Mouse (Mus musculus) hindbrain, embryonic 10.5 days (tissue): ENCODE results near the gene Gm527. TPM values are rescaled to one million over a fixed set of nuclear protein-coding genes. Genes with fewer than 3 reads are reported as not detected.

ENCODE experiments used
- DNase-seq: peaks from one replicate; pipeline ENCODE4 v3.0.0-alpha.2; 2017; ENCODE audit warnings: low spot score
- H3K27ac ChIP-seq: fragments of 300-500 bp; sonication (generic); 2 replicates; pipeline ENCODE4 v1.5.1; 2016; ENCODE audit warnings: mild to moderate bottlenecking, moderate library complexity
- H3K27me3 ChIP-seq: fragments of 300-500 bp; sonication (generic); 2 replicates; pipeline ENCODE4 v1.6.1; 2016; ENCODE audit warnings: mild to moderate bottlenecking; ENCODE audit not compliant: poor library complexity, insufficient read depth, severe bottlenecking
- H3K36me3 ChIP-seq: fragments of 300-500 bp; sonication (generic); 2 replicates; pipeline ENCODE4 v1.6.1; 2016; ENCODE audit warnings: mild to moderate bottlenecking, moderate library complexity
- H3K4me1 ChIP-seq: fragments of 300-500 bp; sonication (generic); replicated peaks from 2 replicates; pipeline ENCODE4 v1.6.1; 2016; ENCODE audit warnings: mild to moderate bottlenecking
- H3K4me3 ChIP-seq: fragments of 300-500 bp; sonication (generic); 2 replicates; pipeline ENCODE4 v1.5.1; 2016; ENCODE audit warnings: mild to moderate bottlenecking, moderate library complexity
- H3K9me3 ChIP-seq: fragments of 300-500 bp; sonication (generic); 2 replicates; pipeline ENCODE4 v1.6.1; 2016; ENCODE audit warnings: mild to moderate bottlenecking, moderate library complexity
- WGBS: fragments of 180-500 bp; shearing (Covaris S2); methylation state at CpG from one replicate; pipeline ENCODE4 v1.1.7; 2016; 5-methylcytosine and 5-hydroxymethylcytosine counted together
- polyA plus RNA-seq: library from polyadenylated mRNA; unstranded; fragments of >200 nt; fragmentation: Nextera tagmentation; extraction: Ambion mirVana; gene quantifications from 2 replicates; pipeline ENCODE4 v1.2.1, GENCODE M21; 2016

The Gm527 gene
- polyA plus RNA-seq: 2.8 and 3.0 TPM in 2 replicates

DNA sequence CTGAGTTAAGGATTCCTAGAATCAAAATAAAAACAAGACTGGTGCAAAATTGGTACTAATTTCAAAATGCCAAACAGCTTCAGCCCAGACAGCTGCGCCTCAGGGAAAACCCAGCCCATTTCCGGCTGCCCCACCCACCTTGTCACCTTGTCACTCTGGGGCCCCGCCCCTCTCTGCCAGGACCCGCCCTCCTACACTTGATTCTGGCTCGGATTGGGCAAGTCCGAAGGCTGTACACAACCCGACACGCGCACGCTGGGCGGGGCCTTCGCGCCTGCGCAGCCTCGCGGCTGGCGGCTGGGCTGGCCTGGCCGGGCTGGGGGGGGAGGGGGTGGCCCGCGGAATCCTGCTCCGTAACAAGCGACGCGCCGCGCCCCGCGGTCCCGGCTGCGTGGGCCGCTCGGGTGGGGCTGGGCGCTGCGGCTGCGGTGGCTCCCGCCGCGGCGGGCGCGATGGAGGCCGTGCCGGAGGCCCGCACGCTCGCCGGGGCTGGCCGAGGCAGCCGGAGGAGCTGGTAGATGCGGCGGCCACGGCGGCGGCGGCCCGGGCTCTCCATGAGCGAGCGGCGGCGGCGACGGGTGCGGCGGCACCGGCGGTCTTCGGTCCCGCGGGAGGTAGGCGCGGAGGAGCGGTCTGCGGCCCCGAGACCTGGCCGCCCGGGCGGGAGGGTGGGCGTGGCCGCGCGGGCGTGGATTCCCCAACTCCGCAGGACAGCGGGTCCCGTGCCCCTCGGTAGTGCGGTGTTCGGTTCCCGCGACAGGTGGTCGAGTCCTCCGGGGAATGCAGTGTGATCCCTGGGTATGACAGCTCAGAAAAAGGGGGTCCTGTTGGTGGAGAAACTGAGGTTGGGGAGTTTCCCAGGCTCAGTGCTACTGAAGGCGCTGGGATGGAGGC, at the start of gene Gm527:
Gene Gm527, plus strand, starts transcription at position 329 of the 894 bp plus-strand sequence.
- DNase-seq: peak; percentile 97
- Histone ChIP-seq H3K9me3 (no peaks in the 10 kb centered on the region), H3K36me3 (0 out of 2 replicates have a peak, but pooled peaks cover 4% of the 10 kb centered on the region), H3K4me1 (peaks cover 7% of the 10 kb centered on the region; the same call in 1 of the 2 replicates), H3K27me3 (no peaks in the 10 kb centered on the region), H3K27ac (peak within 1 kb of the TSS; percentile 91), H3K4me3 (peak within 1 kb of the TSS; percentile 82)
- WGBS: under 1% methylated on average over 91 of the region's 93 CpGs

DNA sequence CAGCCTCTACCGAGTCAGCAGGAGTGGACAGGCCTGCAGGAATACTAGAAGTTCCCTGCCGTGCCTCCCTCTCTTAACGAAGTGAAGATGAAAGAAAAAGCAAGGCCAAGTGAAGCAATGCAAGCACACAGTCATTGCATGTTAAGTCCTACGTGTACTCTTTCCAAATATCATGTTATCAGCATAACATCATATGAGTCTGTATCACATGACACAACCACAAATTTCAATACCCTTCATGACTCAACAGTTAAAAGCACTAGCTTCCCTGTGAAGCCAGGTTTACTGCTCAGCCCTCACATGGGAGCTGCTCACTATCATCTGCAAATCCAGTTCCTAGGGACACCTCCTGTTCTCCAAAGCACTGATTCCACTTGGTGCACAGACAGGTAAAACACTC, 46.6 kb upstream of the Gm527 start:
- WGBS: 58% methylated on average over 4 of the region's 4 CpGs
- Histone ChIP-seq H3K27me3 (no peaks in the 10 kb centered on the region), H3K4me3 (no peak overlapping the region), H3K36me3 (no peaks in the 10 kb centered on the region), H3K27ac (no peak overlapping the region), H3K4me1 (no peaks in the 10 kb centered on the region), H3K9me3 (no peaks in the 10 kb centered on the region)
- DNase-seq: no peak

DNA sequence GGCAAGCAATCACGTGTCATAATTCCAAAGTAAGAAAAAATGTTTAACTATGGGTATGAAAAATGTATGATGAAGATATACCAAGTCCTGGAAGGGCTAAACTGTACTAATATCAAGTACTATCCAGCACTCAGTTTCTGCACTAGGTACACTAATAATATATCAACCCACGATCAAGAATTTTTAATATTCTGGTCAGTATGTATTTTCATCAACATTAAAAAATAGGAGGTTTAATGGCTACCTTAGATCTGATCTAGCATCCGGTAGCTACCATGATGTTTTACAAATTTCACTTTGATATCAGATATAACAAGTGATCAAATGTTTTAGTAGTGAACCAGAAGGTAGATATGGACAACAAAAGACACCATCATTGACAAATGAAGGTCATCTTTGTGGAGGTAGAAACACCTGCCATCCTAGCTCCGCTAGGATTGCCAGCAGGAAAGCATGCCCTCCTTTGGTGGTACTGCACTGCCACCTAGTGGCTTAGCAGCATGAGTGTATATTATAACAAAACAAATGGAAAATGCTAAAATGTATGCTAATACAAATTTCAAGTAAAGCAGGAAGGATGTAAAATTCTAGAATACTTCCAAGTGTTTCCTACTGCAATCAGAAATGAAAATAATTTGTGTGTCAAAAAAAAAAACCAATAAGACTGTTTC, 20.5 kb upstream of the Gm527 start:
- Histone ChIP-seq H3K27ac (no peak overlapping the region), H3K4me1 (peaks cover under 1% of the 10 kb centered on the region; the same call in 1 of the 2 replicates), H3K4me3 (no peak overlapping the region), H3K36me3 (no peaks in the 10 kb centered on the region), H3K9me3 (no peaks in the 10 kb centered on the region), H3K27me3 (no peaks in the 10 kb centered on the region)
- DNase-seq: peak; percentile 57
- 47% methylated on average over 4 of the region's 4 CpGs for WGBS

DNA sequence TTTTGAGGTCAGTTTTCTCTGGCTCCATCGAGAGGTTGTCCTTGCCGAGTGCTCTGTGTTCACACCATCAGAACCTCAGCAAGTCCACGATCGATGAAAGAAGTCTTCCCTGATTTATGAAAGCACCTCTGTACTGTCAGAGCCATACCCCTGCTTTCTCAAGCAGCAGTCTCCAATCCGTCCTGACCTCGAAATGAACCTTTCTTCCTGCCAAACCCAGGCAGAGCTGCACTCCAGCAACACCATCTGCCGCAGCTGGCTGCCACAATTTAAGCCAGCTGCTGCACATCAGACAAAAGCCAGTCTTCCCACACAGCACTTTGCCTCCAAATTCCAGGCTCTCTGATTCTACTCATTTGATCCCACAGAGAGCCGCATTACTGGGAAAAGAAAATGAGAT, 15.2 kb upstream of the Gm527 start:
- H3K4me1 ChIP-seq: peaks cover 10% of the 10 kb centered on the region
- no peaks in the 10 kb centered on the region for H3K27me3 ChIP-seq
- no peak overlapping the region for H3K4me3 ChIP-seq
- H3K36me3 ChIP-seq: no peaks in the 10 kb centered on the region
- no peaks in the 10 kb centered on the region for H3K9me3 ChIP-seq
- no peak overlapping the region for H3K27ac ChIP-seq
- WGBS: 50% methylated on average over 8 of the region's 8 CpGs
- DNase-seq: peak; percentile 52

DNA sequence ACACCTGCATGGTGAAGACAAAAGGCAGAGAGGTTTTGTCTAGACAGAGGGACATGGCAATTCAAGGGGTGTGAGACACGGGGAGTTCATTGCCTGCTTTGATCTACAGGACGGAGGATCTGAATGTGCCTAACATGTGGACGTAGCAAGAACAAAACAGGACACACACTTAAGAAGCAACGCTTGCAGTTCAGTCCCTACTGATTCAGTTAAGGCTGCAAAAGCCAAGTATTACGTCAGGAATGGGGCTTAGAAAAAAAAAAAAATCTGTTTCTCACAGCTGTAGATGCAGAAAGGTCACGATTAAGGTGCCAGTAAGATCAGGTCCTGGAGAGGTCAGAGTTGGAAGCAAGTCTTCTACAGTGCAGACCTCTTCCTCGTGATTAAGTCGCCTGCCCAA, 14.5 kb upstream of the Gm527 start:
- no peak overlapping the region for H3K4me3 ChIP-seq
- no peak overlapping the region for H3K27ac ChIP-seq
- 76% methylated on average over 8 of the region's 8 CpGs for WGBS
- DNase-seq: no peak
- H3K9me3 ChIP-seq: no peaks in the 10 kb centered on the region
- no peaks in the 10 kb centered on the region for H3K27me3 ChIP-seq
- no peaks in the 10 kb centered on the region for H3K36me3 ChIP-seq
- peaks cover 10% of the 10 kb centered on the region for H3K4me1 ChIP-seq

DNA sequence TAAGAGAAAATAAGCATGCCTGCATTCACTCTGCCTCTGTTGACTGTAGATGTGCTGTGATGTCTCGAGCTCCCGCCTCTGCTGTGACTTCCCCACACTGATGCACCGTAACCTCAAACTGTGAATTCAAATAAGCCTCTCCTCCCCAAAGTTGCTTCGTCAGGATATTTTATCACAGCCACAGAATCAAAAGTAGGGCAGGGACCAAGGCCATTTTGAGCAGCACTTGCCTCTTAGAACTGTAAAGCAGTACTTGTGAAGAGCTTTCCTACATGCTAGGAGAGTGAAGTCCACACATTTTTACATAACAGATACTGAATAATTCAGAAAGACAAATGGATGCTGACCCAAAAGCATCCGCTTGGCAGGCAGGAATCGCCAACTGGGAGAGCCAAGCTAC, 4.7 kb upstream of the Gm527 start:
- WGBS: 66% methylated on average over 6 of the region's 6 CpGs
- Histone ChIP-seq H3K27ac (no peak overlapping the region), H3K4me1 (no peaks in the 10 kb centered on the region), H3K27me3 (no peaks in the 10 kb centered on the region), H3K36me3 (no peaks in the 10 kb centered on the region), H3K4me3 (no peak overlapping the region), H3K9me3 (no peaks in the 10 kb centered on the region)
- no peak for DNase-seq

DNA sequence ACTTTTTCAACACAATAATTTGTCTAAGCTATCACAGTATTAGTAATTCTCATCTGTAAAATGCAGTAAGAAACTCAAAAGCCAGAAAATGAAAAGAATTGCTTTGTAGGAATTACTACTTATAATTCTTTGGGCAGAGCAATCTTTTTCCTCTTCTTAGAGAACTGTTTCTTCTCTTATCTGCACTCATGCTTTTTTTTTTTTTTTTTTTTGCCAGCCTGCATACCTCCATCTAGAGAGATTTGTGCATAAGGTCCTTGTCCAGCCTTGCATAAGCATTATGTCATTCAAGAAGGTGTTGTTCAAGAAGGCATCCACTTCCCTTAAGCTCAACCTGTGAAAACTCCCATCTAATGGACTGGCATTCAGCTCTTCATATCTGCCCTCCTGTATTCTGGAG, 971 bp upstream of the Gm527 start:
- Histone ChIP-seq H3K4me1 (peaks cover 7% of the 10 kb centered on the region; the same call in 1 of the 2 replicates), H3K9me3 (no peaks in the 10 kb centered on the region), H3K4me3 (no peak overlapping the region), H3K27me3 (no peaks in the 10 kb centered on the region), H3K36me3 (no peaks in the 10 kb centered on the region), H3K27ac (no peak overlapping the region)
- DNase-seq: no peak

DNA sequence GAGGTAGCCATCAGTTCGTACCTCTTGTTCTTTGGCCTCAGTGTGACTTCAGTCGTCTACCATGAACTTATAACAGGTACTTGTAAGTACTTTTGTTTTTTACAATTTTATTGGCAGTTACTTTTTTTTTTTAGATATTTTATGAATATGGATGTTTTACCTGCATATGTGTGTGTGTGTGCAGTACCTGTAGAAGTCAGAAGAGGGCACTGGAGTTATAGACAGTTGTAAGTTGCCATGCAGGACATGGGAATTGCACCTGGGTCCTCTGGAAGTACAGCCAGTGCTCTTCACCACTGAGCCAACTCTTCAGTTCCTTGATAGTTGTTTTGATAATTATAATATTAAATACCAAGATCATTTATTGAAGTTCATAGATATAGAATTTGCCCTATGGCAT, 19.8 kb downstream of the Gm527 start:
- Histone ChIP-seq H3K27me3 (no peaks in the 10 kb centered on the region), H3K36me3 (peaks cover 13% of the 10 kb centered on the region), H3K4me3 (no peak overlapping the region), H3K27ac (no peak overlapping the region), H3K4me1 (no peaks in the 10 kb centered on the region), H3K9me3 (no peaks in the 10 kb centered on the region)
- no peak for DNase-seq
- WGBS: 93% methylated on average over 2 of the region's 2 CpGs

DNA sequence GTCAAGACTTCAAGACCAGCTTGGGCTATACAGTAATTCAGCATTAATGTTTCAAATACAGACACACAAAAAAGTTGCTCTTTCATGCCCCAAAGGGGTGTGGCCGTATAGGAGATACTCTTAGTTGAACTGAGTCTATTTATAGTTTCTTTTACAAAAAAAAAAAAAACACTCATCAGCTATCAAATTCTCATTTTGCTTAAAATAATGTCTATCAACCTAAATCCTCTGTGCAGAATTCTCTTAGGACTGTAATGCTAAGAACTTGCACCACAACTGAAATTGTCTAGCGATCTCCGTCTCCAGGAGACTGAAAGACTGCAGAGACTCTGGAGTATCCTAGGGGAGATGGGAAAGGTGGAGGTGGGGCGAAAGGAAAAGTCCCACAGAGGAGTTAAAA, 46.9 kb downstream of the Gm527 start:
- Histone ChIP-seq H3K36me3 (no peaks in the 10 kb centered on the region), H3K9me3 (no peaks in the 10 kb centered on the region), H3K4me3 (peak overlapping the region; percentile 96), H3K27ac (peak overlapping the region; percentile 82; the same call in 1 of the 2 replicates), H3K27me3 (no peaks in the 10 kb centered on the region), H3K4me1 (peaks cover 36% of the 10 kb centered on the region)
- DNase-seq: no peak
- WGBS: 28% methylated on average over 4 of the region's 4 CpGs

DNA sequence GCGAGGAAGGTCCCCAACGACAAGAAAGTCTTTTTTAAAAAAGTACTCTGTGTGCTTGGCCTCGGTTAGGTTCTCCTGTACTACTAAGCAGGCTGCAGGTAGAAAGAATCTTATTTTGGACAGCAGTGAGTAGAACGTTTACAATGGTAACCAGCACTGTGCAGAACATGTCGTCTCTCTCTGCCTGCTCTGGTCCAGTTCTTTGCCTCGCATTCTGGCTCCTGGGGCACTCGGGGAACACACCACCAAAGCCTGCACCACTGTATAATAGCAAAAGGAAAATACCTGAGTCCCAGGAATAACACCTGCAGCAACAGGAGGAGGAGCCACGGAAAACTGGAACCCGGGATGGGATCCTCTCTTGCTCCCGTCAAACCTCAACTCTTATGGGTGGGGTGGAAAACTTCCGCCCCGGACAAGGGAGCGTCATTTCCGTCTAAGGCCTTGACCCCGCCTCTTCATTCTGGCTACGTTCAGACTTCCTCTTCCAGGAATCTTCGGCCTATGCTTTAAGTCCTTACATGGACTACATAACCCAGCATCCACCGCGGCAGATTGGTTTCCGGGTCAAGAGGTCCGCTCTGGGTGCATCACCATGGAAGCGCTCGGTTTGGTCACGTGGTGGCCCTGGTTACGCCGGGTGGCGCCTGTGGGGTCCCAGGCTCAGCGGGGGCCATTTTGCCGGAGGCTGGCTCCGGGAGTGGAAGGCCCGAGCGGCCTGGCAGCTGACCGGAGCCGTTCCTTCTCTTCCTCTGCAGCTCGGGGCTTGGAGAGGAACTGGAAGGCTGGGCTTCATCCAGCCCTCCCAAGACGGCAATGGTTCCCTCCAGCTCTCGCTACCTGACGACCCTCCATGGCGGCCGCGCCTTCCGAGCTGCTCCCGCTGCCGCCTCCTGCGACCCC, 47.7 kb downstream of the Gm527 start, which contains the start of the genes Klhl28 and Togaram1:
Gene Klhl28, minus strand, starts transcription at position 411 of the 903 bp plus-strand sequence.
Gene Togaram1, plus strand, starts transcription at position 681 of the 903 bp plus-strand sequence.
- Histone ChIP-seq H3K27ac (peak within 1 kb of the TSS; percentile 93), H3K4me1 (peaks cover 42% of the 10 kb centered on the region)
- WGBS: under 1% methylated on average over 45 of the region's 45 CpGs

DNA sequence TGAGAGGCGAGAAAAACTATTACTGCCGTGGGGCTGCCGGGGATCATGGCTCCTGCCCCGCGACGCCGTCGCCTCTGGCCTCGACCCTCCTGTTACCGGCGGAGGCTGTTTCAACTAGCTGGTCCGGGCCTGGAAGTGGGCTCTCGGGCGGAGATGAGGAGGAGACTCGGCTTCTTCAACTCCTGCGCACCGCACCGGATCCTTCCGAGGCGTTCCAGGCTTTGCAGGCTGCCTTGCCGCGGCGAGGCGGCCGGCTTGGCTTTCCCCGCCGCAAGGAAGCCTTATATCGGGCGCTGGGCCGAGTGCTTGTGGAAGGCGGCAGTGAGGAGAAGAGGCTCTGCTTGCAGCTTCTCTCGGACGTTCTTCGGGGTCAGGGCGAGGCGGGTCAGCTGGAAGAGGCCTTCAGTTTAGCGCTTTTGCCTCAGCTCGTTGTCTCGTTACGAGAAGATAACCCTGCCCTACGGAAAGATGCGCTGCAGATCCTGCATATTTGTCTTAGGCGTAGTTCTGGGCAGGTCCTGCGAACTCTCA, 48.5 kb downstream of the Gm527 start:
- peak overlapping the region; percentile 96 for H3K4me3 ChIP-seq
- H3K4me1 ChIP-seq: peaks cover 50% of the 10 kb centered on the region
- H3K27ac ChIP-seq: peak overlapping the region; percentile 93
- 0% methylated on average over 44 of the region's 44 CpGs for WGBS
- no peaks in the 10 kb centered on the region for H3K27me3 ChIP-seq
- peaks cover 9% of the 10 kb centered on the region; the same call in 1 of the 2 replicates for H3K36me3 ChIP-seq
- peak; percentile 66 for DNase-seq
- no peaks in the 10 kb centered on the region for H3K9me3 ChIP-seq

More for the DNA sequence above, 47.7 kb downstream of the Gm527 start, which contains the start of the genes Klhl28 and Togaram1:
- H3K36me3 ChIP-seq: peaks cover 1% of the 10 kb centered on the region; the same call in 1 of the 2 replicates
- H3K4me3 ChIP-seq: peak within 1 kb of the TSS; percentile 96
- no peaks in the 10 kb centered on the region for H3K9me3 ChIP-seq
- H3K27me3 ChIP-seq: no peaks in the 10 kb centered on the region
- peak; percentile 99 for DNase-seq
